Mouse (Mus musculus) lung, embryonic 15.5 days (tissue): ENCODE data around the gene Alg12. TPM values are rescaled to one million over a fixed set of nuclear protein-coding genes. Genes with fewer than 3 reads are reported as not detected.

ENCODE experiments used
- ATAC-seq: fragments of 200-750 bp; cut with Nextera tagmentation; 2 replicates; pipeline ENCODE4 v1.8.0; 2017; ENCODE audit warnings: moderate number of reproducible peaks, borderline replicate concordance; ENCODE audit not compliant: low FRiP score, low TSS enrichment; ENCODE audit errors: extremely low read depth
- H3K27ac ChIP-seq: fragments of 300-500 bp; sonication (generic); 2 replicates; pipeline ENCODE4 v1.5.1; 2015; ENCODE audit warnings: moderate library complexity, mild to moderate bottlenecking, inconsistent platforms
- H3K27me3 ChIP-seq: fragments of 300-500 bp; sonication (generic); 2 replicates; pipeline ENCODE4 v1.6.1; 2015; ENCODE audit warnings: inconsistent platforms
- H3K36me3 ChIP-seq: fragments of 300-500 bp; sonication (generic); 2 replicates; pipeline ENCODE4 v1.6.1; 2015; ENCODE audit warnings: inconsistent platforms
- H3K4me1 ChIP-seq: fragments of 300-500 bp; sonication (generic); 2 replicates; pipeline ENCODE4 v1.6.1; 2015; ENCODE audit warnings: inconsistent platforms
- H3K4me2 ChIP-seq: fragments of 300-500 bp; sonication (generic); 2 replicates; pipeline ENCODE4 v1.6.1; 2015; ENCODE audit warnings: inconsistent platforms, mild to moderate bottlenecking, moderate library complexity
- H3K4me3 ChIP-seq: fragments of 300-500 bp; sonication (generic); 2 replicates; pipeline ENCODE4 v1.5.1; 2015; ENCODE audit warnings: mild to moderate bottlenecking, inconsistent platforms
- H3K9ac ChIP-seq: fragments of 300-500 bp; sonication (generic); 2 replicates; pipeline ENCODE4 v1.6.1; 2015; ENCODE audit warnings: inconsistent platforms
- H3K9me3 ChIP-seq: fragments of 300-500 bp; sonication (generic); 2 replicates; pipeline ENCODE4 v1.6.1; 2016; ENCODE audit warnings: inconsistent platforms
- WGBS: fragments of 180-500 bp; shearing (Covaris S2); methylation state at CpG from one replicate; pipeline ENCODE4 v1.1.7; 2015; 5-methylcytosine and 5-hydroxymethylcytosine counted together
- polyA plus RNA-seq: library from polyadenylated mRNA; unstranded; fragments of >200 nt; fragmentation: Nextera tagmentation; extraction: Ambion mirVana; gene quantifications from 2 replicates; pipeline ENCODE4 v1.2.1, GENCODE M21; 2015

Gene Alg12
- polyA plus RNA-seq, 1 experiment from 2014 or later: 14.4 TPM

- peaks cover 46% of the 10 kb centered on the region for H3K4me1 ChIP-seq
- peak; percentile 84 for ATAC-seq
- WGBS: under 1% methylated on average over 102 of the region's 107 CpGs
These were observed 42.9 kb upstream of the Alg12 start, which contains the start of gene Pim3 for GRCm38 (mm10) chr15:88861772-88862622. Gene Pim3 (plus strand): TSS chr15:88862186.

GRCm38 (mm10) chr15:88860781-88861180, 41.7 kb upstream of the Alg12 start:
- H3K27ac ChIP-seq: no peak overlapping the region
- no peak overlapping the region for H3K9ac ChIP-seq
- no peak overlapping the region for H3K4me3 ChIP-seq
- no peaks in the 10 kb centered on the region for H3K27me3 ChIP-seq
- 87% methylated on average over 3 of the region's 3 CpGs for WGBS
- no peak overlapping the region for H3K4me2 ChIP-seq
- no peaks in the 10 kb centered on the region for H3K9me3 ChIP-seq
- no peak for ATAC-seq
- peaks cover 37% of the 10 kb centered on the region for H3K4me1 ChIP-seq
- H3K36me3 ChIP-seq: peaks cover 16% of the 10 kb centered on the region

More at GRCm38 (mm10) chr15:88861772-88862622, 42.9 kb upstream of the Alg12 start, which contains the start of gene Pim3:
- H3K4me2 ChIP-seq: peak within 1 kb of the TSS; percentile 92
- H3K9me3 ChIP-seq: no peaks in the 10 kb centered on the region
- peaks cover 23% of the 10 kb centered on the region for H3K36me3 ChIP-seq
- H3K27ac ChIP-seq: peak within 1 kb of the TSS; percentile 98
- H3K9ac ChIP-seq: peak within 1 kb of the TSS; percentile 96
- no peaks in the 10 kb centered on the region for H3K27me3 ChIP-seq
- peak within 1 kb of the TSS; percentile 96 for H3K4me3 ChIP-seq

- Histone ChIP-seq H3K27ac (no peak overlapping the region), H3K27me3 (no peaks in the 10 kb centered on the region), H3K36me3 (peaks cover 2% of the 10 kb centered on the region; the same call in 1 of the 2 replicates), H3K9ac (no peak overlapping the region), H3K4me3 (no peak overlapping the region), H3K9me3 (no peaks in the 10 kb centered on the region), H3K4me1 (peaks cover 37% of the 10 kb centered on the region), H3K4me2 (no peak overlapping the region)
- no peak for ATAC-seq
- 63% methylated on average over 8 of the region's 8 CpGs for WGBS
These were observed 40.3 kb upstream of the Alg12 start for GRCm38 (mm10) chr15:88859206-88859970.

DNA sequence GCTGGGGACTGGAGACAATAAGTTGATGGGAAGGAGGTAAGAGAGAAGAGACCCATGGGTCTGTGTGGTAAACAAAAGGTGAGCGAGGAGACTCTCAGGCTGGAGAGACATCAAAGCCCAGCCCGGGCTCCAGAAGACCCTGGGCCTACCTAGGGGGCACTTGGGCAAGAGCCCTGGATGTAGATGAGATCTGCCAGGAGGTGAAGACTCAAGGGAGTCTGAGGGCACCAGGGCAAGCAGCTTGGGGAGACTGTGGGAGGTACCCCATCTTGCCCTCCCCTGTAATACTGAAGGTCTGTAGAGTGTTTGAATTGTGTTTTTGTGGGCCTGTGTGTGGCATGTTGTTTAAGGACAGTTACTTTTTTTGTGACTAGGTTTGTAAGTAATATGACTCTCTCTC, 39.6 kb upstream of the Alg12 start:
- H3K9me3 ChIP-seq: no peaks in the 10 kb centered on the region
- H3K27me3 ChIP-seq: no peaks in the 10 kb centered on the region
- no peak for ATAC-seq
- peaks cover 39% of the 10 kb centered on the region for H3K4me1 ChIP-seq
- H3K4me2 ChIP-seq: no peak overlapping the region
- H3K9ac ChIP-seq: no peak overlapping the region
- no peak overlapping the region for H3K4me3 ChIP-seq
- 52% methylated on average over 2 of the region's 2 CpGs for WGBS
- no peaks in the 10 kb centered on the region for H3K36me3 ChIP-seq
- no peak overlapping the region for H3K27ac ChIP-seq

- H3K27ac ChIP-seq: no peak overlapping the region
- H3K36me3 ChIP-seq: no peaks in the 10 kb centered on the region
- H3K4me2 ChIP-seq: no peak overlapping the region
- ATAC-seq: no peak
- no peaks in the 10 kb centered on the region for H3K9me3 ChIP-seq
- no peaks in the 10 kb centered on the region for H3K27me3 ChIP-seq
- no peak overlapping the region for H3K4me3 ChIP-seq
- H3K9ac ChIP-seq: no peak overlapping the region
- H3K4me1 ChIP-seq: peaks cover 39% of the 10 kb centered on the region
- WGBS: 60% methylated on average over 3 of the region's 3 CpGs
These were observed 39.0 kb upstream of the Alg12 start for GRCm38 (mm10) chr15:88858141-88858541.

GRCm38 (mm10) chr15:88857361-88857760, 38.2 kb upstream of the Alg12 start:
- H3K36me3 ChIP-seq: no peaks in the 10 kb centered on the region
- ATAC-seq: no peak
- no peak overlapping the region for H3K9ac ChIP-seq
- H3K4me1 ChIP-seq: peaks cover 40% of the 10 kb centered on the region
- H3K27ac ChIP-seq: no peak overlapping the region
- no peak overlapping the region for H3K4me2 ChIP-seq
- WGBS: 88% methylated on average over 7 of the region's 7 CpGs
- no peak overlapping the region for H3K4me3 ChIP-seq
- no peaks in the 10 kb centered on the region for H3K27me3 ChIP-seq
- H3K9me3 ChIP-seq: no peaks in the 10 kb centered on the region

- Histone ChIP-seq H3K9ac (no peak overlapping the region), H3K9me3 (no peaks in the 10 kb centered on the region), H3K4me3 (no peak overlapping the region), H3K4me2 (no peak overlapping the region), H3K4me1 (peaks cover 45% of the 10 kb centered on the region), H3K27me3 (no peaks in the 10 kb centered on the region), H3K27ac (no peak overlapping the region), H3K36me3 (no peaks in the 10 kb centered on the region)
- no peak for ATAC-seq
- 75% methylated on average over 5 of the region's 5 CpGs for whole genome bisulfite sequencing
These were observed 37.5 kb upstream of the Alg12 start for GRCm38 (mm10) chr15:88856613-88857012.

DNA sequence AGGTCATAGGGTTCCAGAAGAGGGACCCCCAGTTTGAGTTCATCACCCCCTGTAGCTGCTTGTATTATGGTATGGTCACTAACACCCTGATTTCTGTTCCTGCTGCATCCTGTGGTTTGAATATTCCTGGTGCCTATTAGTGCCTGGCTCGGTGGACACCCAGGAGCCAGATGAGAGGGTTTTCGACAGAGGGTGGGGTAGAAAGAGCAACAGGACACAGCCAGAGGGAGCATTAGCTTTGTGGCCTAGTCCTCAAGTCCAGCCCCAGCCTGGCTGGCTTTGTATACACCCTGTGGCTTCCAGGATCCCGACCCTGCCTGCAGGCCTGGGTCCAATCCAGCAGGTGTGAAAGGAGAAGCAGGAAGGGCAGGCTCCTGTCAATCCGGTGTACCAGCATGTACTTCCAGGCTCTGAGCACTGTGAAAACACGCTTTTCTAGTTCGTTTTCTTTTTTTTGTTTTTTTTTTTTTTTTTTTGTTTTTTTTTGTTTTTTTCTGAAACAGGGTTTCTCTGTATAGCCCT, 36.8 kb upstream of the Alg12 start:
- ATAC-seq: no peak
- H3K4me3 ChIP-seq: no peak overlapping the region
- no peaks in the 10 kb centered on the region for H3K9me3 ChIP-seq
- WGBS: 79% methylated on average over 6 of the region's 6 CpGs
- H3K27me3 ChIP-seq: no peaks in the 10 kb centered on the region
- H3K4me1 ChIP-seq: peaks cover 43% of the 10 kb centered on the region
- H3K36me3 ChIP-seq: no peaks in the 10 kb centered on the region
- H3K4me2 ChIP-seq: no peak overlapping the region
- no peak overlapping the region for H3K27ac ChIP-seq
- H3K9ac ChIP-seq: no peak overlapping the region

DNA sequence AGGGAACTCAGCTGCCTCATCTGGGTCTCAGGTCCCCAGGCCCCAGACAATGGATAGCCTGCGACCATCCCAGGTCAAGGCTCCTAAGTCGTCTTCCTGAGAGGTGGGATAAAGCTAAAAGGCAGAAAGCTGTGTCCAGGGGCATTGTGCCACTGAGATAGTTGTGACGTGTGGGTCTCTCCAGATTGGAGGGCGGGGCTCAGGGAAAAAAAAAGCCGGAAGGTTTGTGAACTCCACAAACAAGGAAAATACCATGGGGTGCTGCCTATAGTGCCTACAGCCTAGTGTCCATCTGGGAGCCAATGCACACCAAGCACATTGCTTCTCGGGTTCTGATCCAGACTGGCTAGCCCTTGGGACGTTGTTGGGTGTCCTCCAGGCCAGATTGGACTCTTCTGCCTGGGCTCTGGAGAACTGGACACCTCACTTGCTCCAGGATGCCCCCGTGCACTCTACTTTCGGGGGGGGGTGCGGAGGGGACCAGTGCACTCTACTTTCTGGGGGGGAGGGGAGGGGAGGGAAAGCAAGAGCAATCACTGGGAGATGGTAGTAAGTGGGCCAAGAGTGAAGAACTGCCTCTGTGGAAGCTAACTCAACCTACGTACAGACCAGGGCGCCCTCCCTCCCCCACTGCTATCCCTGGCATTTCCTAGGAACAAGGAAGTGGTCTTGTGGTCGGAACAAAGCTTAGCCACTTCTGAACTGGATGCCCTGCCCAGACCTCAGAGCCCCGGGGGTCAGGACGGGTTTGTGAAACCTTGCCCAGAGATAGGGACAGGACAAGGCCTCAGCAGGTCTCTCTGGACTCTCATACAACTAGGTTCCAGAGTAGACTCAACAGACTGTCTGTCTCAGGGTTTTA, 36.1 kb upstream of the Alg12 start:
- 62% methylated on average over 15 of the region's 15 CpGs for WGBS
- ATAC-seq: no peak
- Histone ChIP-seq H3K9me3 (no peaks in the 10 kb centered on the region), H3K27ac (peak overlapping the region; percentile 51), H3K27me3 (no peaks in the 10 kb centered on the region), H3K36me3 (no peaks in the 10 kb centered on the region), H3K4me3 (no peak overlapping the region), H3K4me1 (peaks cover 50% of the 10 kb centered on the region), H3K4me2 (peak overlapping the region; percentile 10; the same call in 1 of the 2 replicates), H3K9ac (no peak overlapping the region)

DNA sequence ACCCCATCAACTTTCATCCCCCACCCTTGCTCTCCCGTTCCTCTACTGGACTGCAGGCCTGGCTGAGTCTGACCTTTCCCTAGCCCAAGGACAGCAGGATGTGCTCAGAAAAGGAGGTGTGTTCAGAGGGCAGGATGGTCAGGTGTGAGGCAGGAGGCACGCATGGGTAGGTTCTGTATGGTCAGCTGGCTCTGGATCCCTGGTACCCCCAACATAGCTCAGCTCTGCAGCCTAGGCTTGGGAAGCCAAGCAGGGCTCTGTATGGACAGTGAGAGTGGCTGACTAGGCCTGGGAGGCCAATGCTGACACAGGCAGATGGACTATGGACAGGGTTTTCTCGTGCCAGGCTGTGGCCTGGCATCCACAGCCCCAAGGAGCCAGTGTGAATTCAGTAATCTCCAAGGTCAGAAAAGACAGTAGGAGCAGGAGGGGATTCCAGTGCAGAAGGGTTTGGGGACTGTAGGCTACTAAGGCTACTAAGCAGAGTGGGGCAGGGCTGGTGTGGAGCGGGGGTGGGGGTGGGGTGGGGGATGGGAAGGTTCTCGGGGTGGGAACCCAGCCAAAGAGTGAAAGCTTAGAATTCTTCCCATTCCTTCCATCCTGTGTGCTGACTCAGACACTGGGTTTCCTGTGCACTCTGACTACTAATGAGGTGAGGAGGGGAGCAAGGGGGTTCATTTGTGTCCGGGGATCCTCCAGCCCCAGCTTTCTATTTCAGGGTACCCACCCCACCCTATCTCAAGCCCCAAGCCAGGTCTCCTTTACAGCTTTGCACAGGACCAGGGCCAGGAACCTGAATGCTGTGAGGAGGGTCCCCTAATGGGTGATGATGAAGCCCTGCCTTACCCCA, 35.2 kb upstream of the Alg12 start:
- H3K9ac ChIP-seq: no peak overlapping the region

More for the DNA sequence above, 35.2 kb upstream of the Alg12 start:
- H3K4me3 ChIP-seq: no peak overlapping the region
- 32% methylated on average over 6 of the region's 6 CpGs for WGBS
- H3K9me3 ChIP-seq: no peaks in the 10 kb centered on the region
- no peaks in the 10 kb centered on the region for H3K27me3 ChIP-seq
- no peaks in the 10 kb centered on the region for H3K36me3 ChIP-seq
- ATAC-seq: no peak
- H3K4me2 ChIP-seq: peak overlapping the region; percentile 10; the same call in 1 of the 2 replicates
- peaks cover 59% of the 10 kb centered on the region for H3K4me1 ChIP-seq
- H3K27ac ChIP-seq: peak overlapping the region; percentile 51
